Mouse (Mus musculus): ENCODE data around the gene Hoxa9. TPM values are rescaled to one million over a fixed set of nuclear protein-coding genes. Genes with fewer than 3 reads are reported as not detected.

The Hoxa9 gene
- polyA plus RNA-seq, 1 experiment from 2014 or later: 1.3 TPM

DNA sequence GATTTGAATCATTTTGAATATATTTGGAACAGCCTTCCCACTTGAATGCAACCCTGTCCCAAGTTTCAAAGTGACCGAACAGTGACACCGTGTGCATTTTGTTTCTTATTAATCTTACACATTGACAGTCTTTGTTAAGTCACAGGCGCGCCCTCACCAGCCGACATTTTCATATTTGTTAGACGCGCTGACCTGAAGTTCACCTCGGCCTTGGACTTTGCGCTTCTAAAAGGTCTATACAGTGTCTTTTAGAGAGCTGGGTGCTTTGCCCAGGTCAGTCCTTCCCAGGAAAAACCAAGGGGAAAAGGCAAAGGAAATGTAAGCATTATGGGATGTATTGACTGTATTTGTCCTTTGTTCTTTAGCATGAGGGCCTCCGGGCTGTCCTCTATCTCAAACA, 36.2 kb downstream of the Hoxa9 start:
- WGBS: 3% methylated on average over 10 of the region's 10 CpGs
- H3K9me3 ChIP-seq: no peaks in the 10 kb centered on the region
- peak overlapping the region; percentile 64 for H3K9ac ChIP-seq
- H3K27ac ChIP-seq: peak overlapping the region; percentile 96
- peak overlapping the region; percentile 23 for H3K4me3 ChIP-seq
- H3K27me3 ChIP-seq: peaks cover 96% of the 10 kb centered on the region
- peaks cover 34% of the 10 kb centered on the region for H3K4me1 ChIP-seq (replicated peaks)
- no peaks in the 10 kb centered on the region for H3K36me3 ChIP-seq
- H3K4me2 ChIP-seq: peak overlapping the region; percentile 64
- no peak for ATAC-seq (ENCODE audit: low FRiP score)

DNA sequence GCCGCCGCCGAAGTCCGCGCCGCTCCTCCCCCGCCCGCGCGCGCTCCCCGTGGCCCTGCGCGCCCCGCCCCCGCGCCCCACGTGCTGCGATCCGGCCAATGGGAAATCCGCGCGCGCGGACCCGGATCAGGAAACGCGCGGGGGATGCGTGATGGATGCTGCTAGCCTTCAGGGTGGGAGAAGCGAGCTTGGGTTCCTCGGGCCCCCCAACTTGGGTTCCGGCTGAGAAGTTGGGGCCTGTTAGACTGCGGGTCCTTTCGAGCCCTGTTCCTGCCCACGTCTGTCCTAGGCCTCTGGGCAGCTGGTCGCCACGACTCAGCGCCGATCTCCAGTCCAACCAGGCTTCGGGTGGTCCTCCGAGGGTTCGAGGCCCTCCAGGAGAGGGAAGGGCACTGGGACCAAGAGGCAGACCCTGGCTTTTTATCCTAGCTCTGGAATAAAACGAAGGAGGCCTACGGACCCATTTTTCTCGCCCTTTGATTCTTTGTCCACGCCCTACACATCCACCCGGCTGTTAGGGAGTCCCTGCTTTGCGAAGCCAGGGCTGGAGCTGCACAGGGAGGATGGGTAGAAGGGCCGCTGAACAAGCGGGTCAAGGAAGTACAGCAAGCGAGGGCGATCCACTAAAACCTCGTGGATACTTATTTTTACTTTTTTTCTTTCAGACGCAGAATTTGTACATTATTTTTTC, 38.9 kb downstream of the Hoxa9 start:
- H3K4me3 ChIP-seq: peak overlapping the region; percentile 60
- peak overlapping the region; percentile 74 for H3K9ac ChIP-seq
- no peaks in the 10 kb centered on the region for H3K36me3 ChIP-seq
- peaks cover 94% of the 10 kb centered on the region for H3K27me3 ChIP-seq
- WGBS: under 1% methylated on average over 35 of the region's 55 CpGs
- H3K27ac ChIP-seq: peak overlapping the region; percentile 96
- H3K4me2 ChIP-seq: peak overlapping the region; percentile 64
- H3K9me3 ChIP-seq: no peaks in the 10 kb centered on the region
- ATAC-seq (ENCODE audit: low FRiP score): peak; percentile 74
- H3K4me1 ChIP-seq (replicated peaks): peaks cover 47% of the 10 kb centered on the region

DNA sequence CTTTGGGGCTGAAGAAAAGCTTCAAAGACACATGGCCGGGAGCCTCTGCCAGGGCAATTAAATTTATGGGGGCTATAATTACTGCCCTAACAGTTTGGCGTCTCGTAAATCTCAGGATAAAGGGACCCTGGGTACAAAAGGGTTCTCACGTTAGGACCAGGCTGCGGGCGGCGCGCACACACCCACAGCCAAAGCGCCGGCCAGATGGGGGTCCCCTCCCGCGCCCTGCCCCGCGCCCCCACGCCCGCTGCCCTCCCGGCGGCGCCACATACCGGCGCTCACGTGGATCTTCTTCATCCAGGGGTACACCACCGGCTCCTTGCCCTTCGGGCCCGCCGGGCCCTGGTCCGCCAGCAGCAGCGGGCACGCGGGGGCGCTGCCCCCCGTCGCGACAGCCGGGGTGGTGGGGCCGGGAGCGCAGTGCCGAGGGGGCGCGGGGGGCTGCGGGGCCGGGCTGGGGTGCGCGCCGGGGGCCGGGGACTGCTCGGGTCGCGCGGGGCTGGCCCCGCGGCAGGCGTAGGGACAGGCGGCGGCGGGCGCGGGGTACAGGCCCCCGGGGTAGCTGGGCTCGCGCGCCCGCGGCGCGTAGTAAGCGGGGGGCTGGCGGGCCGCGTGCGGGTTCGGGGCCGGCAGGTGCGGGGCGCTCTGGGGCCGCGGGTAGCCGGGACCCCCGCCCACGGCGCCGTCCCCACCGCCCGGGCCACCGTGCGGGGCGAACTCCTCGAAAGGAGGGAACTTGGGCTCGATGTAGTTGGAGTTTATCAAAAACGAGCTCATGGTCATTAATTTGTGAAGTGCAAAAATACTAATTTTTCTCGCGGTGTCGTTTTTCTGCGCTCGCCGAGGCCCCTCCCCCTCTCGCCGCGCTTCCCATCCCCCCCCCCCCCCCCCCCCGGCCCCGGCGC, 39.7 kb downstream of the Hoxa9 start, which contains the start of gene Hoxa4:
Gene Hoxa4 (minus strand): TSS at position 848 of the 905 bp plus-strand sequence.
- H3K36me3 ChIP-seq: no peaks in the 10 kb centered on the region
- H3K4me1 ChIP-seq (replicated peaks): peaks cover 49% of the 10 kb centered on the region
- WGBS: under 1% methylated on average over 55 of the region's 102 CpGs
- no peaks in the 10 kb centered on the region for H3K9me3 ChIP-seq
- ATAC-seq (ENCODE audit: low FRiP score): peak; percentile 33; the same call in 1 of the 2 replicates
- peak within 1 kb of the TSS; percentile 64 for H3K4me2 ChIP-seq
- peaks cover 94% of the 10 kb centered on the region for H3K27me3 ChIP-seq
- peak within 1 kb of the TSS; percentile 60 for H3K4me3 ChIP-seq
- peak within 1 kb of the TSS; percentile 95 for H3K9ac ChIP-seq
- peak within 1 kb of the TSS; percentile 99 for H3K27ac ChIP-seq

DNA sequence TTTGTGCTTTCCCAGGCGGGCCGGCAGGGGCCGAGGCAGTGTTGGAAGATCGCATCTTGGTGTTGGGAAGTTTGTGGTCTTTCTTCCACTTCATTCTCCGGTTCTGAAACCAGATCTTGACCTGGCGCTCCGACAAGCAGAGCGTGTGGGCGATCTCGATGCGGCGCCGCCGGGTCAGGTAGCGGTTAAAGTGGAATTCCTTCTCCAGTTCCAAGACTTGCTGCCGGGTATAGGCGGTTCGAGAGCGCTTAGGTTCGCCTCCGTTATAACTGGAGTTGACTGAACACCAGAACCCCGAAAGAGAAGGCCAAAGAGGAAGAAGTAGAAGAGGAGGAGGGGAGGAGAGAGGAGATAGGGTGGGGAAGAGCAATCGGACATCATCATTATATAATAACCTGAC, 40.5 kb downstream of the Hoxa9 start:
- H3K4me3 ChIP-seq: peak overlapping the region; percentile 60
- peak overlapping the region; percentile 99 for H3K27ac ChIP-seq
- peak overlapping the region; percentile 64 for H3K4me2 ChIP-seq
- H3K9ac ChIP-seq: peak overlapping the region; percentile 95
- peaks cover 95% of the 10 kb centered on the region for H3K27me3 ChIP-seq
- WGBS: 3% methylated on average over 23 of the region's 23 CpGs
- H3K4me1 ChIP-seq (replicated peaks): peaks cover 49% of the 10 kb centered on the region
- no peaks in the 10 kb centered on the region for H3K9me3 ChIP-seq
- no peaks in the 10 kb centered on the region for H3K36me3 ChIP-seq
- ATAC-seq (ENCODE audit: low FRiP score): no peak

DNA sequence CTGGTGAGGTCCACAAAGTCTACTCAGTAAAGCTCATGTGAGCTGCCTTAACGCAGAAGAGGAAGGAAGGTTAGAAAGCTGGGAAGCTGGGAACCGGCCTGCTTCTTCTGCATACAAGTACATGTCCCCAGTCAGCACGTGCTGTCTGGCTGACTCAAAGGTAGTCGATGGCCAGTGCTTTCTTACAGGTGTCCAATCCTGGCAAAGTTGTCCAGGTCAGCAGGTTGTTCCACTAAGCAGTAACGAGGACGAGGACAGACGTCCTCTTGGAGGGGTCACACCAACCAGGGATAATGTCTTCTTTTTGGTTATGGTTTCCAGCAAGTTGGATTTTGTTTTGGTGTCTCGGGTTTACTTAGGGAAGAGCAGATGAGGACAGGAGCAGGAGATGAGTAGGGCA, 41.0 kb downstream of the Hoxa9 start:
- peak overlapping the region; percentile 64 for H3K4me2 ChIP-seq
- peaks cover 95% of the 10 kb centered on the region for H3K27me3 ChIP-seq
- ATAC-seq (ENCODE audit: low FRiP score): no peak

DNA sequence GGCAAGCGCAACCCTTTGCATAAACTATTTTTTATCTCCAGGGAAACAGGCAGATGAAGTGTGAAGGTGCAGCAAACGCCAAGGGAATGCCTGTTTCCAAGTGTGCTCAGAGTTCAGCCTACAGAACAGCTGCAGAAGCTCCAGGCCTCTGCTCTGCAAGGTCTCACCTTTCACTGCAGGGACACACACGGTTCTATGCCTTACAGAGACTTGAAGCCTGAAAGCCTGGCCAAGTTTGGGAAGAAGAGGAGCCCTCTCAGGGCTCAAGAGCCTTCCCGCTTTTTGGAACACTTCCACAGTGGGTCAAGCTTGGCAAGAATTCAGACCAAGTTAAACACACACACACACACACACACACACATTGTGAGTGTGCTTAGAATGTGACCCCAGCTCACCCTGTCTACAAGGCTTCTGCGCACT, 41.7 kb downstream of the Hoxa9 start:
- Histone ChIP-seq H3K4me1 (replicated peaks) (peaks cover 54% of the 10 kb centered on the region), H3K36me3 (no peaks in the 10 kb centered on the region), H3K4me2 (peak overlapping the region; percentile 64), H3K4me3 (peak overlapping the region; percentile 60), H3K27ac (peak overlapping the region; percentile 99), H3K27me3 (peaks cover 95% of the 10 kb centered on the region), H3K9ac (peak overlapping the region; percentile 95), H3K9me3 (no peaks in the 10 kb centered on the region)
- ATAC-seq (ENCODE audit: low FRiP score): no peak
- WGBS: 9% methylated on average over 5 of the region's 5 CpGs

More for the DNA sequence above, 41.0 kb downstream of the Hoxa9 start:
- Histone ChIP-seq H3K9me3 (no peaks in the 10 kb centered on the region), H3K36me3 (no peaks in the 10 kb centered on the region), H3K4me1 (replicated peaks) (peaks cover 51% of the 10 kb centered on the region), H3K4me3 (peak overlapping the region; percentile 60), H3K9ac (peak overlapping the region; percentile 95), H3K27ac (peak overlapping the region; percentile 99)
- 7% methylated on average over 8 of the region's 8 CpGs for WGBS

DNA sequence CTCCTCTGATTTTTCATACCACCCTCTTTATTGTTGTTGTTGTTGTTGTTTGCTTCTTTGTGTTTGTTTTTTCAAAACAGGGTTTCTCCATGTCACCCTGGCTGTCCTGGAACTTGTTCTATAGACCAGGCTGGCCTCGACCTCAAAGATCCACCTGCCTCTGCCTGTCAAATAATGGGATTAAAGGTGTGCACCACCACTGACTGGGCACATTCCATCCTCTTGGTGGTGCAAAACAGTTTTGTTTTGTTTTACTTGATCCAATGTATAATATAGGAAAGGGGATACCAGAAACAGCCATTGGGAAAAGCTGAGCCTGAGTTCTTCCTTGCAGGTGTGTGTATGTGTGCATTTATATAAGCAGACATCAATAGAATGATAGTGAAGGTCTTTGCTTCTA, 44.4 kb downstream of the Hoxa9 start:
- no peak for ATAC-seq (ENCODE audit: low FRiP score)
- peak overlapping the region; percentile 64 for H3K4me2 ChIP-seq
- no peaks in the 10 kb centered on the region for H3K36me3 ChIP-seq
- WGBS: 29% methylated on average over 1 of the region's 1 CpGs
- peak overlapping the region; percentile 99 for H3K27ac ChIP-seq
- peak overlapping the region; percentile 95 for H3K9ac ChIP-seq
- H3K4me1 ChIP-seq (replicated peaks): peaks cover 69% of the 10 kb centered on the region
- no peaks in the 10 kb centered on the region for H3K9me3 ChIP-seq
- peaks cover 97% of the 10 kb centered on the region for H3K27me3 ChIP-seq
- H3K4me3 ChIP-seq: 0 out of 2 replicates have a peak overlapping the region, but pooled peaks have one; percentile 60

DNA sequence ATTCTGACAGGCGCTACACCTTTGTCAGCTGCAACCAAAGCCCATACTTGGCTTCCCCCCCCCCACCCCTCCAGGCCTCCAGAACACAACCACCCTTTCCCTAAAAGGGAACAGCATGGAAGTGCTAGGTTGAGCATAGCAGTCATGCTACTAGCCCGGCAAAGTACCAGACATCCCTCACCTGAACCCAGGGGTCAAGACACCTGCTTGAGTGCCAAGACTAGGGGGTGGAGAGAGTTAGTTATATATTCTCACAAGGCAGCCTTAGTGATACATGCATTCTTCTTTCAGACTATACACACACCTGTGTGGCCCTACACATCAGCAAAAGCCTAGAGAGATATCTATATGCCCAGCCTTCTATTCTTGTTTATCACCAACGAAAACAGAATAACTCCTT, 45.1 kb downstream of the Hoxa9 start:
- Histone ChIP-seq H3K9me3 (no peaks in the 10 kb centered on the region), H3K27ac (peak overlapping the region; percentile 99), H3K4me2 (peak overlapping the region; percentile 88), H3K4me1 (replicated peaks) (peaks cover 71% of the 10 kb centered on the region), H3K9ac (peak overlapping the region; percentile 71), H3K4me3 (peak overlapping the region; percentile 70), H3K36me3 (no peaks in the 10 kb centered on the region), H3K27me3 (peaks cover 97% of the 10 kb centered on the region)
- ATAC-seq (ENCODE audit: low FRiP score): no peak
- WGBS: 15% methylated on average over 3 of the region's 3 CpGs

DNA sequence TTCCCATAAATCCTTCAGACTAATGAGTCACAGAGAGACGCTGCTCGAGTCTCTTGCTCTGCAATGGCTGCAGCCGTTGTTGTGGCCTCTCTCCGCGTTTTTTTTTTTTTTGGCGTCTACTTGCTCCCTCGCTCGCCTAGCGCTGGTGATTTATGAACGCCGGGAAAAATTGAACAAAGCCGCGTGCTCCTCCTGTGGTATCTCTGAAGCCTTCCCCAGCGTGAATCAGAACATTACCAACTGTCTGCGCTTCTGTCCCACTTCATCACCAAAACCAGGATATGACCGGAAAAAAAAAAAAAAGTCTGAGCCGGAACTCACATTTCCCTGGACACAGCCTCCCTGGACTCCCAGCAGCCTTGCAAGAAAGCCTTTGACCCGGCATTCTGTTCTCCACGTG, 45.7 kb downstream of the Hoxa9 start:
- Histone ChIP-seq H3K9ac (peak overlapping the region; percentile 71), H3K4me1 (replicated peaks) (peaks cover 77% of the 10 kb centered on the region), H3K4me2 (peak overlapping the region; percentile 88), H3K27me3 (peaks cover 97% of the 10 kb centered on the region), H3K27ac (peak overlapping the region; percentile 99), H3K9me3 (no peaks in the 10 kb centered on the region), H3K36me3 (no peaks in the 10 kb centered on the region), H3K4me3 (peak overlapping the region; percentile 70)
- WGBS: 1% methylated on average over 19 of the region's 19 CpGs
- ATAC-seq (ENCODE audit: low FRiP score): no peak

DNA sequence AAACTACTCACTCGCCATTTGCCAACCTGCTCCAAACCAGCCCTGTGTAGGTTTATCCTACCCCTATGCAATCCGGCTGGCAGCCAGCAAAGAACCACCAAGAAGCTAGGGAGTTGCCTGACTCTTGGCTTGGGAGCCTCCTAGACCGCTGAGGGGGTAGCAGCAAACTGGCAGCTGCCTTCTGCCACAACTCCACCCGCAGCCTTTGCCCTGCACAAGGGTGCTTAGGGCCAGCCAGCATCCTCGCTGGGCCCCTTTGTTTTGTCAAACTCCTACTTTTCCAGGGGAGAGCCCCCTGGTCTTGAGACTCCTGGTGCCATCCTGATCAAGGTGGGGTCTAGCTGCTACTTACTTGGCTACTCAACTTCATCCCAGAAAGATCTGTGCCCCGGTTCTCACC, 46.2 kb downstream of the Hoxa9 start:
- Histone ChIP-seq H3K27me3 (peaks cover 97% of the 10 kb centered on the region), H3K9ac (peak overlapping the region; percentile 71), H3K4me3 (peak overlapping the region; percentile 70), H3K4me1 (replicated peaks) (peaks cover 78% of the 10 kb centered on the region), H3K27ac (peak overlapping the region; percentile 99), H3K4me2 (peak overlapping the region; percentile 88), H3K9me3 (no peaks in the 10 kb centered on the region), H3K36me3 (no peaks in the 10 kb centered on the region)
- WGBS: 5% methylated on average over 6 of the region's 6 CpGs
- no peak for ATAC-seq (ENCODE audit: low FRiP score)

DNA sequence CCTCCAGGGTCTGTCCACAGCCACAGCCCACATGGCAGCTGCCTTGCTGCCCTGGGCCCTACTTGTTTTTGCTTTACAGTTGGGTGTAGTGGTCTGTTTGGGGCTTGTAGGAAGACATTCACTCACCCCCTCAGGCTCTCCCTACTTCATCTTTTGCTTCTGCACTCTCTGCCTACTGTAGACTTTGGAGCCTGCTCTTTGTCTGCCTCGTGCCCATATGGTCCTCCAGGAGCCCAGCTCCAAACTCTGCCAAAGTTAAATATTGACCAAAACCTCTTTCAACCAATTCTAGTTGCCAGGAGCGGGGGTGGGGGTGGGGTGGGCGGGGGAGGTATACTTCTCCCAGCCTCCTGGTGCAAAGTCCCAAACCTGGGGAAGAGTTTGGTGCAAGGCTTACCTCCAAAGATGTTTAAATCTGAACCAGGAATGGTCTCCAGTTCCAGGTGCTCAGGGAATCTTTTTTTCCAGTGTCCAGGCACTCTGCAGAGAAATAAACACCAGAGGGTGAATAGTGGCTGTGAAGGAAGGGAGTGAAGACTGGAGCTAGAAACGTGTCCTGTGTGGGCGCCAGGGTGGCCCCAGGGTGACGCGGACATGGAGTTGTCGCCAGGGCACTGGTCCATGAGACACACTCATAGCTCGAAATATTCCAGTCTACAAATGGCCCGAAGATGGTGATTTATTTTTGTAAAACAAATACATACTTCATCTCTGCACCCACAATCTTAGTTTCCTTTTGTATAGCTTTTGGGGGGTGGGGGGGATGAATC, 47.4 kb downstream of the Hoxa9 start:
- Histone ChIP-seq H3K27ac (peak overlapping the region; percentile 99), H3K9me3 (no peaks in the 10 kb centered on the region), H3K4me3 (peak overlapping the region; percentile 70), H3K4me1 (replicated peaks) (peaks cover 70% of the 10 kb centered on the region), H3K27me3 (peaks cover 97% of the 10 kb centered on the region), H3K9ac (peak overlapping the region; percentile 71), H3K36me3 (no peaks in the 10 kb centered on the region), H3K4me2 (peak overlapping the region; percentile 88)
- no peak for ATAC-seq (ENCODE audit: low FRiP score)
- 11% methylated on average over 10 of the region's 10 CpGs for WGBS

All from hindbrain, embryonic 13.5 days (tissue).